Mouse (Mus musculus): Measurements from ENCODE around the gene Gpr88.

Gpr88 gene

GRCm38 (mm10) chr3:116253077-116253531 is at the start of gene Gpr88:
Gene Gpr88 (minus strand): TSS chr3:116253503.
- DNase-seq: peak in 1 of 2 experiments; percentile 6

GRCm38 (mm10) chr3:116302581-116302980 is 49.3 kb upstream of the Gpr88 start:
- DNase-seq: no peak

GRCm38 (mm10) chr3:116301754-116302153 is 48.5 kb upstream of the Gpr88 start:
- no peak for DNase-seq

- no peak for DNase-seq
Measured at GRCm38 (mm10) chr3:116298727-116299126, 45.4 kb upstream of the Gpr88 start.

GRCm38 (mm10) chr3:116298003-116298402 is 44.7 kb upstream of the Gpr88 start:
- DNase-seq: no peak

- no peak for DNase-seq
Measured at GRCm38 (mm10) chr3:116297170-116297569, 43.9 kb upstream of the Gpr88 start.

GRCm38 (mm10) chr3:116290041-116290815 is 36.9 kb upstream of the Gpr88 start:
- DNase-seq: no peak

GRCm38 (mm10) chr3:116288833-116289232 is 35.5 kb upstream of the Gpr88 start:
- no peak for DNase-seq

GRCm38 (mm10) chr3:116284735-116285134 is 31.4 kb upstream of the Gpr88 start:
- DNase-seq: no peak

- no peak for DNase-seq
Measured at GRCm38 (mm10) chr3:116283996-116284395, 30.7 kb upstream of the Gpr88 start.

- DNase-seq: no peak
Measured at GRCm38 (mm10) chr3:116281663-116282062, 28.4 kb upstream of the Gpr88 start.

GRCm38 (mm10) chr3:116277146-116277545 is 23.8 kb upstream of the Gpr88 start:
- no peak for DNase-seq

GRCm38 (mm10) chr3:116271679-116272078 is 18.4 kb upstream of the Gpr88 start:
- no peak for DNase-seq

GRCm38 (mm10) chr3:116267036-116267654 is 13.8 kb upstream of the Gpr88 start:
- no peak for DNase-seq

- no peak for DNase-seq
Measured at GRCm38 (mm10) chr3:116266360-116266759, 13.1 kb upstream of the Gpr88 start.

- no peak for DNase-seq
Measured at GRCm38 (mm10) chr3:116263977-116264376, 10.7 kb upstream of the Gpr88 start.

- DNase-seq: no peak
Measured at GRCm38 (mm10) chr3:116263061-116263460, 9.8 kb upstream of the Gpr88 start.

GRCm38 (mm10) chr3:116256104-116256503 is 2.8 kb upstream of the Gpr88 start:
- no peak for DNase-seq

GRCm38 (mm10) chr3:116252255-116253040 is 855 bp downstream of the Gpr88 start:
- DNase-seq: no peak

- DNase-seq: no peak
Measured at GRCm38 (mm10) chr3:116251481-116252254, 1.6 kb downstream of the Gpr88 start.

GRCm38 (mm10) chr3:116249026-116249425 is 4.3 kb downstream of the Gpr88 start:
- no peak for DNase-seq

GRCm38 (mm10) chr3:116244476-116244875 is 8.8 kb downstream of the Gpr88 start:
- no peak for DNase-seq

- DNase-seq: no peak
Measured at GRCm38 (mm10) chr3:116242685-116243084, 10.6 kb downstream of the Gpr88 start.
